26 mouse cellular contexts compared by ENCODE assay signal in genomic region chr13:112388176-112388575, GRCm38 (mm10).
DNase-seq lines count a peak whose midpoint lies in the region; ATAC-seq lines count a peak whose summit lies in the region.
"Had no signal": no experiment of that assay in that cellular context is flagged by ENCODE, and none has a peak within 500 bp of the region (broad histone marks: within the 10 kb centered on the region; RNA-seq: fewer than 3 reads in every experiment).

No protein-coding gene starts in this region.

- no peaks in the 10 kb centered on the region for H3K27me3 ChIP-seq in forebrain, embryonic 12.5 days
- no peaks in the 10 kb centered on the region for H3K27me3 ChIP-seq in midbrain, embryonic 11.5 days (ENCODE audit: control insufficient read depth, insufficient read depth, low read length)
- H3K27me3 ChIP-seq: embryonic facial prominence, embryonic 12.5 days; embryonic facial prominence, embryonic 15.5 days; forebrain, embryonic 15.5 days; heart, embryonic 12.5 days; heart, embryonic 15.5 days; intestine, embryonic 15.5 days had no signal

- no peak overlapping the region for H3K9ac ChIP-seq in forebrain, embryonic 12.5 days
- H3K9ac ChIP-seq in midbrain, embryonic 11.5 days (ENCODE audit: low read length): no peak overlapping the region
- H3K9ac ChIP-seq: embryonic facial prominence, embryonic 12.5 days; embryonic facial prominence, embryonic 15.5 days; forebrain, embryonic 15.5 days; heart, embryonic 12.5 days; heart, embryonic 15.5 days; hindbrain, embryonic 14.5 days; intestine, embryonic 15.5 days had no signal

- H3K4me2 ChIP-seq in forebrain, embryonic 12.5 days: no peak overlapping the region
- H3K4me2 ChIP-seq in midbrain, embryonic 11.5 days: no peak overlapping the region
- H3K4me2 ChIP-seq: embryonic facial prominence, embryonic 12.5 days; embryonic facial prominence, embryonic 15.5 days; forebrain, embryonic 15.5 days; heart, embryonic 12.5 days; heart, embryonic 15.5 days; hindbrain, embryonic 14.5 days; intestine, embryonic 15.5 days had no signal

- no peak overlapping the region for H3K4me3 ChIP-seq in forebrain, embryonic 12.5 days (replicated peaks)
- no peak overlapping the region for H3K4me3 ChIP-seq in midbrain, embryonic 11.5 days (ENCODE audit: low read depth, low read length)
- H3K4me3 ChIP-seq: embryonic facial prominence, embryonic 12.5 days; embryonic facial prominence, embryonic 15.5 days; forebrain, embryonic 15.5 days; heart, embryonic 12.5 days; heart, embryonic 15.5 days; hindbrain, embryonic 10.5 days; intestine, embryonic 15.5 days had no signal

- WGBS in forebrain, embryonic 12.5 days: 84% methylated on average over 3 of the region's 3 CpGs
- 88% methylated on average over 3 of the region's 3 CpGs for WGBS in midbrain, embryonic 11.5 days

- no peaks in the 10 kb centered on the region for H3K36me3 ChIP-seq in forebrain, embryonic 12.5 days (replicated peaks)
- no peaks in the 10 kb centered on the region for H3K36me3 ChIP-seq in midbrain, embryonic 11.5 days (ENCODE audit: control insufficient read depth, insufficient read depth, low read length)
- H3K36me3 ChIP-seq: embryonic facial prominence, embryonic 12.5 days; embryonic facial prominence, embryonic 15.5 days; forebrain, embryonic 15.5 days; heart, embryonic 12.5 days; heart, embryonic 15.5 days; hindbrain, embryonic 10.5 days; intestine, embryonic 15.5 days had no signal

- no peaks in the 10 kb centered on the region for H3K4me1 ChIP-seq in forebrain, embryonic 12.5 days
- H3K4me1 ChIP-seq in midbrain, embryonic 11.5 days (ENCODE audit: control insufficient read depth, insufficient read depth, low read length): no peaks in the 10 kb centered on the region

- peak; percentile 60 for DNase-seq in CD4-positive, CD25-positive, alpha-beta regulatory T cell, adult 2 months (ENCODE audit: low read depth, low spot score)
- DNase-seq in T-cell, adult 2 months (ENCODE audit: low spot score): peak; percentile 19
- DNase-seq in right cerebral cortex, adult 2 months (ENCODE audit: low spot score in 2 of 2): no peak
- DNase-seq in midbrain, embryonic 11.5 days (ENCODE audit: low spot score, missing footprints): no peak
- DNase-seq in spleen, postnatal 10 days (ENCODE audit: low spot score in 2 of 2): no peak
- DNase-seq: adrenal gland, postnatal 10 days; adrenal gland, postnatal 36 days; B cell, adult 2 months; cerebellum, adult 18-20 months; cerebellum, adult 9-10 months; cerebellum, postnatal 14 days; gastrocnemius, postnatal 25 days; heart, adult 18-20 months; heart, postnatal 10 days; heart, postnatal 36 days had no signal

- H3K27ac ChIP-seq in forebrain, embryonic 12.5 days: no peak overlapping the region
- no peak overlapping the region for H3K27ac ChIP-seq in midbrain, embryonic 11.5 days (ENCODE audit: low read depth, low read length)
- H3K27ac ChIP-seq: embryonic facial prominence, embryonic 12.5 days; embryonic facial prominence, embryonic 15.5 days; forebrain, embryonic 15.5 days; heart, embryonic 15.5 days; hindbrain, embryonic 10.5 days; hindbrain, embryonic 14.5 days; hindbrain, postnatal 0 days; intestine, embryonic 15.5 days had no signal

- H3K9me3 ChIP-seq in forebrain, embryonic 12.5 days: no peaks in the 10 kb centered on the region
- no peaks in the 10 kb centered on the region for H3K9me3 ChIP-seq in midbrain, embryonic 11.5 days (ENCODE audit: control insufficient read depth, low read length)
- H3K9me3 ChIP-seq: embryonic facial prominence, embryonic 12.5 days; embryonic facial prominence, embryonic 15.5 days; forebrain, embryonic 15.5 days; heart, embryonic 12.5 days; heart, embryonic 15.5 days; intestine, embryonic 15.5 days had no signal

- peak; percentile 62 for ATAC-seq in inflammation-experienced regulatory T-cells, adult 6 months
- ATAC-seq in forebrain, embryonic 12.5 days (ENCODE audit: low FRiP score): no peak
- no peak for ATAC-seq in midbrain, embryonic 11.5 days (ENCODE audit: low FRiP score)
- ATAC-seq: forebrain, embryonic 15.5 days; hindbrain, postnatal 0 days; intestine, embryonic 15.5 days had no signal

Comparison
In these comparisons a context has a peak if more than half of its experiments do, and no peak if none do; other contexts are left out.
1. DNase-seq: peak in CD4-positive, CD25-positive, alpha-beta regulatory T cell, adult 2 months (single experiment) and T-cell, adult 2 months (single experiment); none in right cerebral cortex, adult 2 months (0 of 2), midbrain, embryonic 11.5 days (single experiment) and spleen, postnatal 10 days (0 of 2).